Mouse (Mus musculus) thymus, adult 2 months (tissue): ENCODE data around the gene Gpr146. TPM values are rescaled to one million over a fixed set of nuclear protein-coding genes. Genes with fewer than 3 reads are reported as not detected.

Experiments used
- DNase-seq: peaks from one replicate; pipeline ENCODE4 v3.0.0; 2021
- H3K27ac ChIP-seq: fragments of 200-500 bp; 2 replicates; pipeline ENCODE4 v1.5.1; 2012; ENCODE audit warnings: low read length, control low read depth; ENCODE audit not compliant: control insufficient read depth, insufficient read depth
- H3K27me3 ChIP-seq: fragments of 200-500 bp; 2 replicates; pipeline ENCODE4 v1.6.1; 2012; ENCODE audit warnings: mild to moderate bottlenecking, low read length, moderate library complexity, mixed read lengths; ENCODE audit not compliant: control insufficient read depth, insufficient read depth
- H3K36me3 ChIP-seq: fragments of 200-500 bp; 2 replicates; pipeline ENCODE4 v1.6.1; 2012; ENCODE audit warnings: mild to moderate bottlenecking, low read length, moderate library complexity; ENCODE audit not compliant: control insufficient read depth, insufficient read depth
- H3K4me1 ChIP-seq: fragments of 200-500 bp; replicated peaks from 2 replicates; pipeline ENCODE4 v1.6.1; 2012; ENCODE audit warnings: low read length; ENCODE audit not compliant: control insufficient read depth, insufficient read depth
- H3K4me3 ChIP-seq: fragments of 200-500 bp; 2 replicates; pipeline ENCODE4 v1.5.1; 2012; ENCODE audit warnings: mild to moderate bottlenecking, low read length, control low read depth, moderate library complexity; ENCODE audit not compliant: control insufficient read depth, insufficient read depth
- CTCF ChIP-seq: fragments of 200-500 bp; IDR thresholded peaks from 2 replicates; pipeline ENCODE4 v1.5.1; 2012; ENCODE audit warnings: mild to moderate bottlenecking, control low read depth, low read length, moderate library complexity, borderline replicate concordance; ENCODE audit not compliant: control insufficient read depth, poor library complexity, insufficient read depth; ENCODE audit errors: extremely low read depth
- POLR2A ChIP-seq: fragments of 200-500 bp; IDR thresholded peaks from 2 replicates; pipeline ENCODE4 v1.6.1; 2012; ENCODE audit warnings: mild to moderate bottlenecking, low read length, control low read depth, moderate library complexity; ENCODE audit not compliant: control insufficient read depth, poor library complexity, insufficient read depth; ENCODE audit errors: extremely low read depth
- WGBS: fragments of 180-500 bp; shearing (Covaris S2); methylation state at CpG from one replicate; pipeline ENCODE4 v1.1.7; 2018; 5-methylcytosine and 5-hydroxymethylcytosine counted together
- polyA plus RNA-seq: library from polyadenylated mRNA; depleted of rRNA; stranded (reverse); fragments of >200 nt; gene quantifications from 2 replicates; pipeline ENCODE4 v1.2.3, GENCODE M21; 2012

The Gpr146 gene
- polyA plus RNA-seq, 1 experiment = 40.1 TPM

DNA sequence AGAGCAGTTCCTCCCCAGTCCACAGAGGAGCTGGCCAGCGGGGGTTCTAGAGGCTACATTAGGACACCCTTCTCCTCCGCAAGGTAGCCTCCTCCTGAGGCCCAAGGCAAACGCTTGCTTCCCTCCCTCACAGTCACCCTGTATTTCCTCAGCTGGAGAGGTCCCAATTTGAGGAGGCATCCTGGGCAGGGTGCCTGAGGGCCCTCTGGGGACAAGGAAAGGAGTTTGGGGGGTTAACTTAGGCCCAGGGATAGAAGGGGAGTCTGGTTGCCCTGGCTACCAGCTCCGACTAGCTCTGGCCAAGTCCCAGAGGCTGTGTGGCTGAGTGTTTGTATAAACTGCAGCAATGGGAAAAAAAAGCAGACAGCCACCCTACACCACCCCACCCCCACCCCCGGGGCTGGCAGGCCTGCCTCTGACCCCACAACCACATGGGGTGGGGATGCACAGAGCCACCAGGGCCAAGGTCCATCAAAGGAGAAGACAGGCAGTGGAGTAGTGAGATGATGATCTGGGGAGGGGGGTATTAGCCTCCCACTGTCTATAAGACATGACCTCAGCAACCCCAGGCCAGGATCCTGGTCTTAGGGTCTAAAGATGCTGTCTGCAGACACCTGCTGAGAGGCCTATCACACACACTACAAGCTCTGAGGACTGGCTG lies 12.5 kb upstream of the Gpr146 start:
- WGBS = 33% methylated on average over 5 of the region's 5 CpGs
- Histone ChIP-seq H3K36me3 (no peaks in the 10 kb centered on the region), H3K27ac (0 out of 2 replicates have a peak overlapping the region, but pooled peaks have one; percentile 21), H3K27me3 (no peaks in the 10 kb centered on the region), H3K4me3 (no peak overlapping the region), H3K4me1 (peaks cover 31% of the 10 kb centered on the region)
- TF ChIP-seq CTCF = no peak
- no peak for DNase-seq

DNA sequence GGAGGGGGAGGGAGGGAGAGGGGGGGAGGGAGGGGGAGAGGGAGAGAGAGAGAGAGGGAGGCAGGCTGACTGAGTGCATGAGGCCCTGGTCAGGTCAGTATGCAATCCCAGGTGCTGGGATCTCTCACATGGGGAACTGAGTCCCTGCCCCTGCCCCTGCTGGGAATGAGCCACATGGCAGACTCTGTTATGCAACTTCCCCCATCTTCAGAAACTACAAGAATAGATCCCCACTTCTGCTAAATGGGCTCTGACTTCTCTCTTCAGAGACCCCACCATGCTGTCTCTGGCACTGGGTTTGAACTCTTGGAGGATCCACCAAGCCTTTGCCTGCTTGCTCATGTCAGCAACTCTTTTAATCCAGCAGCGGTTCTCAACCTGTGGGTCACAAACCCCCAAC lies 11.7 kb upstream of the Gpr146 start:
- no peaks in the 10 kb centered on the region for H3K36me3 ChIP-seq
- H3K4me1 ChIP-seq = peaks cover 31% of the 10 kb centered on the region
- WGBS = 64% methylated on average over 1 of the region's 1 CpGs
- no peak overlapping the region for H3K4me3 ChIP-seq
- H3K27ac ChIP-seq = no peak overlapping the region
- H3K27me3 ChIP-seq = no peaks in the 10 kb centered on the region
- no peak for DNase-seq
- no peak for TF ChIP-seq POLR2A
- no peak for TF ChIP-seq CTCF

GRCm38 (mm10) chr5:139366484-139366883 lies 11.0 kb upstream of the Gpr146 start:
- Histone ChIP-seq H3K36me3 (no peaks in the 10 kb centered on the region), H3K27ac (no peak overlapping the region)

DNA sequence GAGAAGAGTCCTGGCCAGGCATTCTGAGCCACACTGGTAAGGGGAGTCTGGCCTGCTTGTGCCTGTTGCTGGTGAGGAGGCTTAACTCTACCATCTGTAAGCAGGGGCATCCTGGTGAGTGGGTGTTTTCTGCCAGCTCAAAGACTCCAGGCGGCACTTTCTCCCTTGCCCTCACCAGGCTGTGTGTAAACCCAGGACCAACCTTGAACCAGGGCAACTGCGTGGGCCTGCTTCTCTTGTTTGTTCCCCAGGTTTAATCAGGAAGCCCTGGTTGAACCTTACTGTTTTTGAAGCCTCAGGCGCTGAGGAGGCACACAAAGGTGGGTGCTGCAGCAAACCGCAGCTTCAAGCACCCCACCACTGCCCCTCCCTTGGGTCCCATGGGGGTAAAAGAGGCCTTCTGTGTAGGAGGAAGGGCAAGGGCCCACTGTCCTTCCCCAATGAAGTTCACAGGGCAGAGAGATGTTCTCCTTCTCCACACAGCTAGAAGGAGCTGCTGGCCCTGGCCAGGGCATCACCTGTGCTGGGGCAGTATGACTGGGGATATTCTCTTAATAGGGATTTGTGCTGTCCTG lies 9.5 kb upstream of the Gpr146 start:
- DNase-seq = no peak
- H3K27me3 ChIP-seq = no peaks in the 10 kb centered on the region
- WGBS = 66% methylated on average over 4 of the region's 4 CpGs
- H3K27ac ChIP-seq = no peak overlapping the region
- TF ChIP-seq POLR2A = no peak
- TF ChIP-seq CTCF = no peak
- H3K4me3 ChIP-seq = no peak overlapping the region
- peaks cover 44% of the 10 kb centered on the region for H3K4me1 ChIP-seq
- H3K36me3 ChIP-seq = no peaks in the 10 kb centered on the region

More at GRCm38 (mm10) chr5:139366484-139366883, 11.0 kb upstream of the Gpr146 start:
- Histone ChIP-seq H3K4me1 (peaks cover 33% of the 10 kb centered on the region), H3K27me3 (no peaks in the 10 kb centered on the region), H3K4me3 (no peak overlapping the region)
- 86% methylated on average over 11 of the region's 11 CpGs for whole genome bisulfite sequencing
- TF ChIP-seq CTCF (no peak), POLR2A (no peak)
- no peak for DNase-seq

- H3K27me3 ChIP-seq = no peaks in the 10 kb centered on the region
- peaks cover 44% of the 10 kb centered on the region for H3K4me1 ChIP-seq
- H3K36me3 ChIP-seq = no peaks in the 10 kb centered on the region
- H3K4me3 ChIP-seq = no peak overlapping the region
- TF ChIP-seq CTCF (no peak), POLR2A (no peak)
- no peak overlapping the region for H3K27ac ChIP-seq
- WGBS = 94% methylated on average over 11 of the region's 11 CpGs
- no peak for DNase-seq
These were observed 8.7 kb upstream of the Gpr146 start for GRCm38 (mm10) chr5:139368638-139369320.

- Histone ChIP-seq H3K27me3 (no peaks in the 10 kb centered on the region), H3K36me3 (no peaks in the 10 kb centered on the region), H3K4me1 (peaks cover 34% of the 10 kb centered on the region), H3K27ac (no peak overlapping the region), H3K4me3 (no peak overlapping the region)
- no peak for DNase-seq
- 89% methylated on average over 6 of the region's 6 CpGs for WGBS
- TF ChIP-seq POLR2A (no peak), CTCF (no peak)
These were observed 7.2 kb upstream of the Gpr146 start for GRCm38 (mm10) chr5:139370336-139370735.
